Mouse (Mus musculus) ES-CJ7 (cell line): ENCODE data around the gene Ackr4.

ENCODE experiments used
- DNase-seq: peaks from one replicate; pipeline ENCODE4 v3.0.0; 2011; ENCODE audit warnings: low read depth, low spot score

Ackr4 gene

GRCm38 (mm10) chr9:104040362-104040761 is 86.4 kb downstream of the Ackr4 start, which contains the start of gene Gm28305:
Gene Gm28305, plus strand, starts transcription at chr9:104040662.
- DNase-seq = no peak

- DNase-seq = no peak
Measured at GRCm38 (mm10) chr9:104039742-104040141, 87.0 kb downstream of the Ackr4 start.

DNA sequence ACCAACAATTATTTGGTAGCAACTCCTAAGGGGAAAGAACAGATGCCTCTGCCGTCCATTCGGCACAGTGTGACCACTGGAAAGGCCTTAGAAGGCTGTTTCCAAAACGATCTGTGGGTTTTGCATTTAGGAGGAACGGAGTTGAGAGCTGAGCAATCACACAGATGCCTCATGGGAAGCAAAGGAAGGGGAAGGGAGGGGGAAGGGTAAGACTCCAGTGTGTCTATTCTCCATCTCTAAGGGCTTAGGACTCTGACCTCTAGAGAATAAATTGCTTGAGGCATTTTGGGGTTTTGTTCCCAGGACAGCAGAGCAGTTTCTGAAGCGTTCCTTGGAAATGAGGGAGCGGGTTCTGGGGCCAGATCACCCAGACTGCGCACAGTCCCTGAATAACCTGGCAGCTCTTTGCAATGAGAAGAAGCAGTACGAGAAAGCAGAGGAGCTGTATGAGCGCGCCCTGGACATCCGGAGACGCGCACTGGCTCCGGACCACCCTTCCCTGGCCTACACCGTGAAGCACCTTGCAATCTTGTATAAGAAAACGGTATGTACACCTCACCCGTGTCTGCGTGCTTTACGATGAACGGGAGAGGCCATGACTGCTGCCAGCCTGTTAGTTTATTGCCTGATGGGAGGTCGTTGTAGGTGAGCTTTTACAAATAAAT is 87.6 kb downstream of the Ackr4 start:
- peak; percentile 55 for DNase-seq

GRCm38 (mm10) chr9:104038266-104038665 is 88.5 kb downstream of the Ackr4 start:
- peak; percentile 25 for DNase-seq

DNA sequence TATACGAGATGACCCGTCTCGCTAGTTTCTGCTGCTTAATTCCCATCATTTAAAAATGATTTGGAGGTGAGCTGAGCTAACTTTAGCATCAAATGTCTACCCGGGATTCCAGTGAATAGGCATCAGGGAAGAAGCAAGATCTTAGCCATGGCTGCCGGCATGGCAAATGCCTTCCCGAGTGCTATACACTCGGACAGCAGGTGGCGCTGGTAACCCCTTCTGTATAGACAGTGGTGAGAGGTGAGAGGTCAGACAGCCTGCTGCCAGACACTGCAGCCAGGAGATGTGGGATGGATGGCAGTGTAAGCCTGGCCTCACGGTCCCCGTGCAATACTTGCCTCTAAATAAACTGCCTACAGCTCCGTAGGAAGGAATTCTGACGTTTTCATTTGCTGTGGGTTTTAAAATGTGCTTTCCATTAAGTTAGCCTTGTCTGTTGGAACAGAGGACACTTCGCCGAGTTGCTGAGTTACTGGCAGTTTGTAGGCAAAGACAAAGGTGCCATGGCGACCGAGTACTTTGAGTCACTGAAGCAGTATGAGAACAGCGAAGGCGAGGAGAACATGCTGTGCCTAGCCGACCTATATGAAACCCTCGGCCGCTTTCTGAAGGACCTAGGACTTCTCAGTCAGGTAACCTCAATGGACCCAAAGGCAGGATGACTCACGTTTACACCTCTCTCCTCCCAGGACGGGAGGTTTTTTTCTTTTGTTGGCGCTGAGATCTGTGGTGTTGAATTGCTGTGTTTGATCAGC is 91.3 kb downstream of the Ackr4 start:
- DNase-seq = peak; percentile 94

- DNase-seq = no peak
Measured at GRCm38 (mm10) chr9:104034718-104035117, 92.0 kb downstream of the Ackr4 start.

- DNase-seq = no peak
Measured at GRCm38 (mm10) chr9:104034231-104034630, 92.5 kb downstream of the Ackr4 start.
